Mouse (Mus musculus): ENCODE data around the gene Kcna3. TPM values are rescaled to one million over a fixed set of nuclear protein-coding genes. Genes with fewer than 3 reads are reported as not detected.

Gene Kcna3
- 9.2 and 16.7 TPM in 2 replicates for polyA plus RNA-seq (2012; ENCODE audit: insufficient read depth, low replicate concordance)

GRCm38 (mm10) chr3:107035521-107036457, at the start of gene Kcna3:
Kcna3 (plus strand) TSS chr3:107036169.
- Histone ChIP-seq H3K36me3 (replicated peaks; ENCODE audit: low read length) (peaks cover 43% of the 10 kb centered on the region), H3K27me3 (replicated peaks) (no peaks in the 10 kb centered on the region), H3K9me3 (no peaks in the 10 kb centered on the region), H3K4me1 (peaks cover 55% of the 10 kb centered on the region), H3K4me3 (replicated peaks) (peak within 1 kb of the TSS; percentile 98)
- TF ChIP-seq FLI1 (IDR thresholded peaks at IDR 0.05; ENCODE audit: low read length) (no peak), GATA1 (IDR thresholded peaks at IDR 0.05; ENCODE audit: borderline replicate concordance, low read length) (no peak)

- Histone ChIP-seq H3K27me3 (replicated peaks) (no peaks in the 10 kb centered on the region), H3K9me3 (no peaks in the 10 kb centered on the region), H3K4me3 (replicated peaks) (peak overlapping the region; percentile 6), H3K36me3 (replicated peaks; ENCODE audit: low read length) (no peaks in the 10 kb centered on the region), H3K4me1 (peaks cover 51% of the 10 kb centered on the region)
- TF ChIP-seq FLI1 (IDR thresholded peaks at IDR 0.05; ENCODE audit: low read length) (no peak), GATA1 (IDR thresholded peaks at IDR 0.05; ENCODE audit: borderline replicate concordance, low read length) (no peak)
Measured at GRCm38 (mm10) chr3:106991334-106991733, 44.6 kb upstream of the Kcna3 start.

GRCm38 (mm10) chr3:106995347-106995746, 40.6 kb upstream of the Kcna3 start:
- Histone ChIP-seq H3K4me1 (peaks cover 41% of the 10 kb centered on the region), H3K27me3 (replicated peaks) (no peaks in the 10 kb centered on the region), H3K36me3 (replicated peaks; ENCODE audit: low read length) (no peaks in the 10 kb centered on the region), H3K9me3 (no peaks in the 10 kb centered on the region), H3K4me3 (replicated peaks) (no peak overlapping the region)
- TF ChIP-seq GATA1 (IDR thresholded peaks at IDR 0.05; ENCODE audit: borderline replicate concordance, low read length) (no peak), FLI1 (IDR thresholded peaks at IDR 0.05; ENCODE audit: low read length) (no peak)

- H3K4me1 ChIP-seq = peaks cover 37% of the 10 kb centered on the region
- H3K27me3 ChIP-seq (replicated peaks) = no peaks in the 10 kb centered on the region
- no peaks in the 10 kb centered on the region for H3K9me3 ChIP-seq
- H3K36me3 ChIP-seq (replicated peaks; ENCODE audit: low read length) = no peaks in the 10 kb centered on the region
- H3K4me3 ChIP-seq (replicated peaks) = no peak overlapping the region
- TF ChIP-seq FLI1 (IDR thresholded peaks at IDR 0.05; ENCODE audit: low read length) = no peak
- TF ChIP-seq GATA1 (IDR thresholded peaks at IDR 0.05; ENCODE audit: borderline replicate concordance, low read length) = no peak
Measured at GRCm38 (mm10) chr3:106996186-106996585, 39.8 kb upstream of the Kcna3 start.

- Histone ChIP-seq H3K27me3 (replicated peaks) (no peaks in the 10 kb centered on the region), H3K4me1 (peaks cover 22% of the 10 kb centered on the region), H3K36me3 (replicated peaks; ENCODE audit: low read length) (no peaks in the 10 kb centered on the region), H3K9me3 (no peaks in the 10 kb centered on the region), H3K4me3 (replicated peaks) (no peak overlapping the region)
- TF ChIP-seq GATA1 (IDR thresholded peaks at IDR 0.05; ENCODE audit: borderline replicate concordance, low read length) = no peak
- TF ChIP-seq FLI1 (IDR thresholded peaks at IDR 0.05; ENCODE audit: low read length) = no peak
Measured at GRCm38 (mm10) chr3:106998370-106998769, 37.6 kb upstream of the Kcna3 start.

GRCm38 (mm10) chr3:107000165-107000564, 35.8 kb upstream of the Kcna3 start:
- no peaks in the 10 kb centered on the region for H3K9me3 ChIP-seq
- no peaks in the 10 kb centered on the region for H3K27me3 ChIP-seq (replicated peaks)
- no peak overlapping the region for H3K4me3 ChIP-seq (replicated peaks)
- peaks cover 16% of the 10 kb centered on the region for H3K4me1 ChIP-seq
- no peaks in the 10 kb centered on the region for H3K36me3 ChIP-seq (replicated peaks; ENCODE audit: low read length)
- TF ChIP-seq GATA1 (IDR thresholded peaks at IDR 0.05; ENCODE audit: borderline replicate concordance, low read length) = no peak
- no peak for TF ChIP-seq FLI1 (IDR thresholded peaks at IDR 0.05; ENCODE audit: low read length)

GRCm38 (mm10) chr3:107002249-107003123, 33.5 kb upstream of the Kcna3 start:
- no peaks in the 10 kb centered on the region for H3K36me3 ChIP-seq (replicated peaks; ENCODE audit: low read length)
- H3K4me3 ChIP-seq (replicated peaks) = no peak overlapping the region
- no peak for TF ChIP-seq GATA1 (IDR thresholded peaks at IDR 0.05; ENCODE audit: borderline replicate concordance, low read length)
- no peak for TF ChIP-seq FLI1 (IDR thresholded peaks at IDR 0.05; ENCODE audit: low read length)
- no peaks in the 10 kb centered on the region for H3K27me3 ChIP-seq (replicated peaks)
- H3K9me3 ChIP-seq = no peaks in the 10 kb centered on the region
- peaks cover 6% of the 10 kb centered on the region for H3K4me1 ChIP-seq

- no peaks in the 10 kb centered on the region for H3K27me3 ChIP-seq (replicated peaks)
- no peak overlapping the region for H3K4me3 ChIP-seq (replicated peaks)
- TF ChIP-seq GATA1 (IDR thresholded peaks at IDR 0.05; ENCODE audit: borderline replicate concordance, low read length) (no peak), FLI1 (IDR thresholded peaks at IDR 0.05; ENCODE audit: low read length) (no peak)
Measured at GRCm38 (mm10) chr3:107009329-107010076, 26.5 kb upstream of the Kcna3 start.

GRCm38 (mm10) chr3:107018286-107018685, 17.7 kb upstream of the Kcna3 start:
- Histone ChIP-seq H3K36me3 (replicated peaks; ENCODE audit: low read length) (no peaks in the 10 kb centered on the region), H3K4me1 (peaks cover 13% of the 10 kb centered on the region), H3K4me3 (replicated peaks) (no peak overlapping the region), H3K27me3 (replicated peaks) (peaks cover 2% of the 10 kb centered on the region), H3K9me3 (no peaks in the 10 kb centered on the region)
- TF ChIP-seq GATA1 (IDR thresholded peaks at IDR 0.05; ENCODE audit: borderline replicate concordance, low read length) = no peak
- no peak for TF ChIP-seq FLI1 (IDR thresholded peaks at IDR 0.05; ENCODE audit: low read length)

More at GRCm38 (mm10) chr3:107009329-107010076, 26.5 kb upstream of the Kcna3 start:
- Histone ChIP-seq H3K36me3 (replicated peaks; ENCODE audit: low read length) (no peaks in the 10 kb centered on the region), H3K4me1 (peaks cover 6% of the 10 kb centered on the region), H3K9me3 (no peaks in the 10 kb centered on the region)

Measured in megakaryocyte, embryonic 14.5 days (primary cell).